Mouse (Mus musculus) spleen, postnatal 14 days (tissue): ENCODE measurements around the gene Slc51b.
A peak's percentile ranks its signal among the peaks of the same experiment; 100 is the strongest.

Experiments
- DNase-seq, 2 experiments: peaks; one replicate each; pipeline ENCODE4 v3.0.0; 2021 to 2022; ENCODE audit warnings: low spot score in 2 of 2

Gene Slc51b

GRCm38 (mm10) chr9:65408871-65409295 lies 13.9 kb downstream of the Slc51b start:
- DNase-seq = no peak

- no peak for DNase-seq
Measured at GRCm38 (mm10) chr9:65407861-65408260, 14.9 kb downstream of the Slc51b start.

- DNase-seq = no peak
Measured at GRCm38 (mm10) chr9:65407327-65407726, 15.4 kb downstream of the Slc51b start.

GRCm38 (mm10) chr9:65405184-65405449 lies 17.6 kb downstream of the Slc51b start:
- no peak for DNase-seq

GRCm38 (mm10) chr9:65404331-65405183 lies 18.2 kb downstream of the Slc51b start:
- peak in 1 of 2 experiments; percentile 11 for DNase-seq

GRCm38 (mm10) chr9:65399934-65400333 lies 22.8 kb downstream of the Slc51b start:
- DNase-seq = no peak

- peak in 1 of 2 experiments; percentile 10 for DNase-seq
Measured at GRCm38 (mm10) chr9:65398279-65398678, 24.5 kb downstream of the Slc51b start, which contains the start of gene Rasl12. Gene Rasl12, plus strand, starts transcription at chr9:65398506.

GRCm38 (mm10) chr9:65394360-65394759 lies 28.4 kb downstream of the Slc51b start:
- DNase-seq = no peak

GRCm38 (mm10) chr9:65393606-65394005 lies 29.1 kb downstream of the Slc51b start:
- no peak for DNase-seq

- peak; percentile 24 to 43 for DNase-seq
Measured at GRCm38 (mm10) chr9:65392638-65393364, 30.0 kb downstream of the Slc51b start.

GRCm38 (mm10) chr9:65391613-65391964 lies 31.2 kb downstream of the Slc51b start, which contains the start of gene Kbtbd13:
Gene Kbtbd13, minus strand, starts transcription at chr9:65391652.
- no peak for DNase-seq

- DNase-seq = no peak
Measured at GRCm38 (mm10) chr9:65390752-65391612, 31.8 kb downstream of the Slc51b start.

GRCm38 (mm10) chr9:65386373-65387140 lies 36.2 kb downstream of the Slc51b start:
- no peak for DNase-seq

GRCm38 (mm10) chr9:65384276-65384675 lies 38.5 kb downstream of the Slc51b start:
- no peak for DNase-seq

- DNase-seq = no peak
Measured at GRCm38 (mm10) chr9:65382751-65383097, 40.0 kb downstream of the Slc51b start.

GRCm38 (mm10) chr9:65382031-65382750 lies 40.6 kb downstream of the Slc51b start:
- DNase-seq = no peak

- DNase-seq = no peak
Measured at GRCm38 (mm10) chr9:65381017-65381590, 41.7 kb downstream of the Slc51b start.

GRCm38 (mm10) chr9:65375163-65375934 lies 47.4 kb downstream of the Slc51b start:
- no peak for DNase-seq

GRCm38 (mm10) chr9:65374468-65375162 lies 48.1 kb downstream of the Slc51b start:
- no peak for DNase-seq
